Mouse (Mus musculus) adrenal gland (tissue): ENCODE results near the gene Ppp1r3d.

Experiments used
- intact Hi-C: fragments of 180-260 bp; cut with DNase I; formaldehyde crosslinking; loops from one replicate; pipeline ENCODE4 v1.15.1; 2025

The Ppp1r3d gene

GRCm38 (mm10) chr2:178415150-178415448 lies 827 bp upstream of the Ppp1r3d start:
- intact Hi-C loops: no loop called here

- intact Hi-C loops: no loop called here
Measured at GRCm38 (mm10) chr2:178413481-178414260, 601 bp downstream of the Ppp1r3d start.

GRCm38 (mm10) chr2:178413081-178413480 lies 1.2 kb downstream of the Ppp1r3d start:
- intact Hi-C loops: no loop called here

- intact Hi-C loops: no loop called here
Measured at GRCm38 (mm10) chr2:178412598-178412997, 1.7 kb downstream of the Ppp1r3d start.

- intact Hi-C loops: no loop called here
Measured at GRCm38 (mm10) chr2:178410286-178410685, 4.0 kb downstream of the Ppp1r3d start.

- intact Hi-C loops: no loop called here
Measured at GRCm38 (mm10) chr2:178409024-178409423, 5.2 kb downstream of the Ppp1r3d start.

GRCm38 (mm10) chr2:178407053-178407815 lies 7.0 kb downstream of the Ppp1r3d start, which contains the start of gene Sycp2:
TSS of gene Sycp2 (minus strand) at chr2:178407685.
- intact Hi-C loops: no loop called here
